Mouse (Mus musculus): Measurements from ENCODE around the gene Aip.
"Not testable (repeated sequence)": the region's sequence is repeated elsewhere in the genome, so short reads cannot be mapped to it uniquely, and the experiment has no call there.

The Aip gene

DNA sequence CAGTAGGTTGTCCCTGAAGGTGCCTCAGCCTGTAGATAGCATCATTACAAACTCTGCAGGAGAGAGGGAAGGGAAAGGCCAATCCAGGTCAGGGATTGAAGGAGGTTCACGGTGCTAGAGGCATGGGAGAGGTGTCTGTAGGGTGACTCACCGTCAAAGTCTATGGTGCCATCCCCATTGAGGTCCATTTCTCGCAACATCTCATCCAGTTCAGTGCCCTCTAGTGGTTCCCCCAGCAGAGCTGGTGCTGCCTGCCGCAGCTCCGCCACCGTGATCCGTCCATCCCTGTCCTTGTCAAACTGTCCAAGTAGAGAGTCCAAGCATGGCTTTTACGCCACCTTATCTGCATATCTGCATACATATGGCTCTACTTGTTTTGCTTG, 10.3 kb upstream of the Aip start:
- not testable (repeated sequence) for DNase-seq (ENCODE audit: low spot score)

GRCm38 (mm10) chr19:4135229-4135962, 9.7 kb upstream of the Aip start:
- not testable (repeated sequence) for DNase-seq (ENCODE audit: low spot score)

DNA sequence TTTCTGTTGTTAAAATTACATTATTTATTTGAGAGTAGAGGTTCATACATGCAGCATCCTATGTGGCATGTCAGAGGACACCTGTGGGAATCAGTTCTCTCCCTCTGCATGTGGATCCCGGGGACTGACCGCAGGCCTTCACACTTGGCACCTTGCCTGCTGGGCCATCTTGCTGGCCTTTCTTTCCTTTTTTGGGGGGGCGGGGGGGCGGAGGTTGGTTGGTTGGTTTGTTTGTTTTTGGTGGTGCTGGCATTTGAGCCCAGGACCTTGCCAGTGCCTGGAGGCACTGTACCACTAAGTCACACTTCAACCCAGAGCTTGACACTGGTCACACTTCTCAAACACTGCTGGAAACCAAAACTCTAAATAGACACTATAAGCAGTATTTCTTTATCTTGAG, 8.7 kb upstream of the Aip start:
- DNase-seq (ENCODE audit: low spot score): no peak

- no peak for DNase-seq (ENCODE audit: low spot score)
Measured at GRCm38 (mm10) chr19:4131768-4132167, 6.1 kb upstream of the Aip start.

GRCm38 (mm10) chr19:4131075-4131474, 5.4 kb upstream of the Aip start:
- no peak for DNase-seq (ENCODE audit: low spot score)

DNA sequence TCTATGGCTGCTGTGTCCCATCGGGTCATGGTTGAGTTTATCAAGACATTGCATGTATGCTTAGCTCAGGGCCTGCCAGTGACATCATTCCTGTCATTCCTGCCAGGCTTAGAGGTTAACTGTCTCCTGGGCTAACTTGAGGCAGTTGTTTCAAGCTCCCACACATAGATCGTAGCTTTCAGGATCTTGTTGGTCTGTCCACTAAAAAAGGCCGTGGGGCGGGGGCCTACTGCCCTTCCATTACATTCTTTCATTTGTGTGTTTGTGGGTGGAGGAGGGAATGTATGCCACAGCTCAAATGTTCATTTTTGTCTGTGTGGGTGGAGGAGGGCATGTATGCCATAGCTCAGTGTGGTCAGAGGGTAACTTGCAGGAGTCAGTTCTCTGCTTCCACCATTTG, 4.4 kb upstream of the Aip start:
- no peak for DNase-seq (ENCODE audit: low spot score)

DNA sequence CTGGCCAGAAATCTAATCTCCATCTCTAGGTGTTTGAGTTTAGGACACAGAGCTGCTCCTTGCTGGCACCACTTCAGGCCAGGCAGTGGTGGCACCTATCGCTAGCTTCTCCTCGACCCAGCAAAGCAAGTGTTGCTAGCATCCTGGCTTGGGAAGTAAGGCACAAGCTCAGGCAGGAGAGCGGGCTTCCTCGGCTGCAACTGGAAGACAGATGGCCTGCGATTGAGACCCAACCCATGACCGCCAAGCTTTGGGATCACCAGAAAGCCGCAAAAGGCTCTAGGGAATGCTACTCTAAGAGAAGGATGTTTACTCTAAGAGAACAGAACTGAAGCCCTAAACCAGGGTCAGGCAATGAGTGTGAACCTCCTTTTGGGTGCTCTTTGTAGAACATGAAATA, 3.8 kb upstream of the Aip start:
- DNase-seq (ENCODE audit: low spot score): no peak

GRCm38 (mm10) chr19:4126759-4127495, 1.3 kb upstream of the Aip start:
- no peak for DNase-seq (ENCODE audit: low spot score)

DNA sequence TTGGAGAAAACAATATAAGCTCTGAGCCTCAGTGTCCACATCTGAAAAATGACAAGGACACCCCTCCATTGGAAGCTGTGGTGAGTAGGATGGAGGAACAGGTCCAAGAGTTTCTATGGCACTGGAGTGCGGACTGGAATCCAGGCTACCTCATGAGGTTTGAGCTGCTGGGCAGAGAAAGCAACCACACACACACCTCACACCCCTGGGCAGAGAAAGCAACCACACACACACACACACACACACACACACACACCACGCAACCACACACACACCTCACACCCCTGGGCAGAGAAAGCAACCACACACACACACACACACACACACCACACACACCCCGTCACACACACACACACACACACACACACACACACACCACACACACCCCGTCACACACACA, 390 bp downstream of the Aip start:
- not testable (repeated sequence) for DNase-seq (ENCODE audit: low spot score)

DNA sequence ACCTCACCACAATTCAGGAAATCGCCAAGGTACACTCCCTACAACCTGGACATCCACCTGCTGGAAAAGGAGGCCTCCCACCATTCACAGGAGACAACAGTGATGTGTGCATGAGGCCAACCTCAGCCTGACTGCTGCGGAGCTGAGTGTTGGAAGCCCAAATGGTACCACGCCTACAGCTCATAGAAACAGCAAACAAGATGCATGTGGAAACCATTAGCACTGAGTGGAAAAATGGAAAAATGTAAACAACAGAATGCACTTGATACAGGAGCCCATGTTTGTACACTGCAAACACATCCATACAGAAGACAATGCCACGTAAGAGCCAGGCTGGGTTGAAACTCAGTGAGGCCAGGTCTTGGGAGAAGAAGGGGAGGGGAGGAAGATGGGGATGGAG, 1.2 kb downstream of the Aip start:
- DNase-seq (ENCODE audit: low spot score): no peak

DNA sequence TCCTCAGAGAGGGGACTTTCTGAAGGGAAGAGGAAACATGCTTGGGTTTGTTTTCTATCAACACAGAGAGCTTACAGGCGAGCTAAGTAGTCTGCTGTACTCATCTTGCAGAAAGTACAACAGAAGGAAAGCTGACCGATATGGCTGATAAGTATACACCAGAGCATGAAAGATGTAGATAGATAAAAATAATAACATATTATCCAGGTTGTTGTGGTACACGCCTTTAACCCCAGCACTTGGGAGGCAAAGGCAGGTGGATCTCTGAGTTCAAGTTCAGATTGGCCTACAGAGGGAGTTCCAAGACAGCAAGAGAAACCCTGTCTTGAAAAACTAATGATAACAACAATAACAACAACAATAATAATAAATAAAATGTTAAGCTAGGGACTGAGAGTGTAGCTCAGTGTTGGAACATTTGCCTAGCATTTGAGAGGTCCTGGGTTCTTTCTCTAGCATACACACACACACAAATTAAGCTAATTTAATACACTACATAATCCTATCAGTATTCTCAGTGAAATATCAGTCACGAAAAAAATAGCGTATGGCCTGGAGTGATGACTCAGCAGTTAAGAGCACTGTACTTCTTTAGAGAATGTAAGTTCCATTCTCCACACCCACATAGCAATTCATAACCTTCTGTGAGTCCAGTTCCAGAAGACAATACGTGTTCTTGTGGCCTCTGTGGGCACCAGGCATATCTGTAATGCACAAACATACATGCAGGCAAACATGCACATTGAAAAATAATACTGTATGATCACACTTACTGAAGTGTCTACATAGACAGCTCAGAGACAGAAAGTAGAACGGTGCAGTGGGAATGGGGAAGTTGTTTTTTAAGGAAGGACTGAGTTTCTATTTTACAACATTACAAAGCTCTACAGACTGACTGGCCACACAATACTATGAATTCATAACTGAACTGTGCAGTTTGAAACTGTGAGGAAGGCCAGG, 3.0 kb downstream of the Aip start:
- no peak for DNase-seq (ENCODE audit: low spot score)

- DNase-seq (ENCODE audit: low spot score): not testable (repeated sequence)
Measured at GRCm38 (mm10) chr19:4121896-4122295, 3.8 kb downstream of the Aip start.

- DNase-seq (ENCODE audit: low spot score): peak; percentile 96
Measured at GRCm38 (mm10) chr19:4121097-4121805, 4.4 kb downstream of the Aip start.

DNA sequence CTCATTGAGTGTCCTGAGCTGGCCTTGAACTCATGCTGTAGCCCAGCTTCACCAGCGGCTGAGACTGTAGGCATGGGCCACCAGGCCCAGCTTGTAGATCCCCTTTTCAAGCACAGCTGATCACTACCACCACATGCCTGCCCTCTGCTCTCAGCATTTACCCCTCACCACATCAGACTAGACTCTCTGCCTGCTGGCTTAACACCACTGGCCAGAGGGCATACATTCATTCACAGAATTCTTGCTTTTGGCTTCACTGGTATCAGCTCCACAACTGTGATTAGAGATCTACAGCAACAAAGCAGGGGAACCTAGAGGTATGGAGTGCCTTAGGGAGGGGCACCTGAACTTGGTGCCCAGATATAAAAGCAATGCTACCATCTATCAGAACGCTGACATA, 5.2 kb downstream of the Aip start:
- DNase-seq (ENCODE audit: low spot score): no peak

GRCm38 (mm10) chr19:4119716-4120487, 5.8 kb downstream of the Aip start:
- DNase-seq (ENCODE audit: low spot score): no peak

DNA sequence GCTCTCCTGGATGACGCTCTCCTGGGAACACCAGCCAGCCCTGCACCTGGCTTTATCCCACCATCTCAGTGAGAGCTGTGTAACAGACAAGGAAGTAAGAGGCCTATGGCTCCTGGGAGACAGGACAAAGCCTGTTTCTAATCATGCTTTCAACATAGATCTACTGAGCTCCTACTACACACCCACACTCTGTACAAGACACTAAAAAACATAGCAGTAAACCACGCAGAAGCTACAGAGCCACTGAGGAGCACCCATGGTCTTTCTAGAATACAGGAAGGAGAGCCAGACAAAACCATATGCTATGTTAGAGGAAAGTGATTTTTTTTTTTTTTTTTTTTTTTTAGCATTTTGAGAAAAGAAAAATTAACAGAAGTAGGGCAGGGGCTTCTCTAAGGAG, 7.3 kb downstream of the Aip start:
- no peak for DNase-seq (ENCODE audit: low spot score)

GRCm38 (mm10) chr19:4117006-4117405, 8.7 kb downstream of the Aip start:
- DNase-seq (ENCODE audit: low spot score): no peak

GRCm38 (mm10) chr19:4115816-4116215, 9.8 kb downstream of the Aip start:
- no peak for DNase-seq (ENCODE audit: low spot score)

GRCm38 (mm10) chr19:4115144-4115543, 10.5 kb downstream of the Aip start:
- DNase-seq (ENCODE audit: low spot score): no peak

DNA sequence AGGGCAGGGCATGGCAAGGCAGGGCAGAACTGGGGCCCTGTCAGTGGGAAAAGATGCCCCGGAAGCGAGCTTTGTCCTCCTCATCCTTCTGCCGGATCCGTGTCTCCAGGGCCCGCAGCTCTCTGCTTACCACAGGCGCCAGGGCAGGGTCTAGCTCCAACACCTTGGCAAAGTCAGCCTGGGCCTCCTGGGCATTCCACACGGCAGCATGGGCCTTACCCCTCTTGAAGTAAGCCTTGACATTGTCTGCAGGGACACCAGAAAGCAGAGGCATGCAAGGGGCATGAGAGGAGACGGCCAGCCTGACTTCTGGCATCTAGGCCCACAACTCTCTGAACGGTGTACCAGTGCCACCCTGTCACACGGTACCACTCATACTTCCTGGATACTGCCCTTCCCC, 11.1 kb downstream of the Aip start:
- DNase-seq (ENCODE audit: low spot score): no peak

- peak; percentile 53 for DNase-seq (ENCODE audit: low spot score)
Measured at GRCm38 (mm10) chr19:4113806-4114230, 11.8 kb downstream of the Aip start.

Data from spleen, adult 12 weeks (tissue).